In genomic region chr11:60357116-60357515, GRCm38 (mm10) we compare ENCODE assay signal across 28 mouse cellular contexts.
"Had no signal": no experiment of that assay in that cellular context is flagged by ENCODE, and none has a peak within 500 bp of the region (broad histone marks: within the 10 kb centered on the region; RNA-seq: fewer than 3 reads in every experiment).

No protein-coding gene starts in this region.

- H3K27me3 ChIP-seq: heart, embryonic 12.5 days; hindbrain, embryonic 12.5 days; kidney, embryonic 15.5 days; limb, embryonic 12.5 days had no signal

- H3K4me2 ChIP-seq: heart, embryonic 12.5 days; hindbrain, embryonic 12.5 days; hindbrain, embryonic 14.5 days; kidney, embryonic 15.5 days; limb, embryonic 12.5 days; liver, embryonic 11.5 days had no signal

- H3K9me3 ChIP-seq: heart, embryonic 10.5 days; heart, embryonic 12.5 days; hindbrain, embryonic 10.5 days; hindbrain, embryonic 12.5 days; kidney, embryonic 15.5 days; limb, embryonic 10.5 days; limb, embryonic 12.5 days had no signal

- H3K4me3 ChIP-seq: gastrocnemius, adult 2 months; heart, embryonic 10.5 days; heart, embryonic 12.5 days; hindbrain, embryonic 10.5 days; hindbrain, embryonic 12.5 days; kidney, embryonic 15.5 days; layer of hippocampus, adult 2 months; left cerebral cortex, adult 2 months; limb, embryonic 10.5 days; limb, embryonic 12.5 days had no signal

- H3K27ac ChIP-seq: gastrocnemius, adult 2 months; heart, embryonic 10.5 days; hindbrain, embryonic 10.5 days; hindbrain, embryonic 12.5 days; hindbrain, embryonic 14.5 days; kidney, embryonic 15.5 days; kidney, postnatal 0 days; layer of hippocampus, adult 2 months; left cerebral cortex, adult 2 months; limb, embryonic 10.5 days; limb, embryonic 12.5 days had no signal

- H3K36me3 ChIP-seq: heart, embryonic 10.5 days; heart, embryonic 12.5 days; hindbrain, embryonic 10.5 days; hindbrain, embryonic 12.5 days; kidney, embryonic 15.5 days; limb, embryonic 10.5 days; limb, embryonic 12.5 days had no signal

- H3K9ac ChIP-seq: heart, embryonic 12.5 days; hindbrain, embryonic 12.5 days; hindbrain, embryonic 14.5 days; kidney, embryonic 15.5 days; limb, embryonic 12.5 days had no signal

- ATAC-seq: hindbrain, embryonic 16.5 days; inflammation-experienced regulatory T-cells, adult 6 months; intestine, embryonic 16.5 days had no signal

- DNase-seq: gastrocnemius, adult 2 months; gastrocnemius, postnatal 10 days; gastrocnemius, postnatal 25 days; heart, adult 18-20 months; heart, postnatal 10 days; heart, postnatal 4 days; kidney, adult 11 months; kidney, adult 2 months; kidney, adult 9 months; kidney, postnatal 14 days; kidney, postnatal 4 days; layer of hippocampus, adult 9-11 months; liver had no signal
